Mouse (Mus musculus) liver, adult 2 months (tissue): ENCODE data around the gene Wars2.

ENCODE experiments used
- CTCF ChIP-seq: fragments of 200-500 bp; IDR thresholded peaks from 2 replicates; pipeline ENCODE4 v1.5.1; 2011; ENCODE audit warnings: low read depth, low read length, control low read depth
- POLR2A ChIP-seq: fragments of 200-500 bp; IDR thresholded peaks from 2 replicates; pipeline ENCODE4 v1.6.1; 2011; ENCODE audit warnings: low read length, control low read depth; ENCODE audit not compliant: insufficient read depth; ENCODE audit errors: extremely low read depth

DNA sequence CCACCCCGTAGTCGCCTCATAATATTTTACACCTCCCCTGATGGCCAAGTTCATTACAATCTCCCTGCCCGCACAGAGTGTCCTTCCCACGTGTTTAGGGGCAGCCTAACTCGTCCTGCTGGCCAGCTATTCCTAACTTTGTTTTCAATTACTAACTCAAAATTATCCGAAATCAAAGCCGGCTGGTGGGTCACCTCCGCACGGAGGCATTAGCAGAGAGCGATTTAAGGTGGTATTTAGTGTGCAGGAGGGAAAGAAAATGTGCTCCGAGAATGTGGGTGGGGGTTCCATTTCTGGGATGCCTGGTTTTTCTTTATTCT lies 108.6 kb downstream of the Wars2 start:
- TF ChIP-seq CTCF (no peak), POLR2A (no peak)
